Mouse (Mus musculus) stomach, postnatal 0 days (tissue): ENCODE measurements around the gene Kcna7.

Experiments
- CTCF ChIP-seq: IDR thresholded peaks from 2 replicates; pipeline ENCODE4 v1.5.1; 2016; ENCODE audit warnings: antibody characterized with exemption, low read depth, mild to moderate bottlenecking, moderate library complexity
- EP300 ChIP-seq: optimal IDR thresholded peaks from 2 replicates; pipeline ENCODE3; 2016; ENCODE audit warnings: antibody characterized with exemption

GRCm38 (mm10) chr7:45403532-45404261 is 1.8 kb upstream of the Kcna7 start:
- TF ChIP-seq CTCF (peak; percentile 77), EP300 (no peak)
